Mouse (Mus musculus) MEL (cell line): Measurements from ENCODE around the gene Prepl. TPM values are rescaled to one million over a fixed set of nuclear protein-coding genes. Genes with fewer than 3 reads are reported as not detected.

ENCODE experiments used
- DNase-seq: peaks from one replicate; pipeline ENCODE4 v3.0.0; 2011; ENCODE audit warnings: low read depth, low spot score
- H3K27ac ChIP-seq: 2 replicates; pipeline ENCODE4 v1.5.1; 2012; ENCODE audit warnings: low read depth, mild to moderate bottlenecking, control low read depth, low read length, moderate library complexity; ENCODE audit not compliant: control insufficient read depth
- H3K27me3 ChIP-seq, 2 experiments: fragments of 150-350 bp in 1 of 2; sonication (generic) in 1 of 2; 2 replicates each; pipeline ENCODE4 v1.6.1; 2012; ENCODE audit warnings: low read length in 2 of 2, mild to moderate bottlenecking in 2 of 2, improper control_type of control experiment in 1 of 2, moderate library complexity in 1 of 2; ENCODE audit not compliant: insufficient read depth in 2 of 2, control insufficient read depth in 1 of 2
- H3K36me3 ChIP-seq, 2 experiments: 2 replicates each; pipeline ENCODE4 v1.6.1; 2012 to 2014; ENCODE audit warnings: low read length in 2 of 2, improper control_type of control experiment in 1 of 2, inconsistent platforms in 1 of 2, mild to moderate bottlenecking in 1 of 2; ENCODE audit not compliant: insufficient read depth in 2 of 2, control insufficient read depth in 1 of 2
- H3K4me1 ChIP-seq, 2 experiments: fragments of 150-350 bp in 1 of 2; sonication (generic) in 1 of 2; 2 replicates each; pipeline ENCODE4 v1.6.1; 2012; ENCODE audit warnings: low read length in 2 of 2, improper control_type of control experiment in 1 of 2, mild to moderate bottlenecking in 1 of 2; ENCODE audit not compliant: insufficient read depth in 2 of 2, control insufficient read depth in 1 of 2
- H3K4me3 ChIP-seq, 2 experiments: fragments of 150-350 bp in 1 of 2; sonication (generic) in 1 of 2; 2 replicates each; pipeline ENCODE4 v1.5.1; 2012; ENCODE audit warnings: low read depth in 2 of 2, low read length in 2 of 2, mild to moderate bottlenecking in 2 of 2, moderate library complexity in 2 of 2, control low read depth in 1 of 2, improper control_type of control experiment in 1 of 2; ENCODE audit not compliant: control insufficient read depth in 1 of 2, insufficient read depth in 1 of 2
- H3K79me2 ChIP-seq: 2 replicates; pipeline ENCODE4 v1.6.1; 2012; ENCODE audit warnings: mild to moderate bottlenecking, low read length, moderate library complexity; ENCODE audit not compliant: control insufficient read depth, poor library complexity, insufficient read depth
- H3K9ac ChIP-seq: 2 replicates; pipeline ENCODE4 v1.6.1; 2012; ENCODE audit warnings: low read depth, mild to moderate bottlenecking, control low read depth, low read length, moderate library complexity; ENCODE audit not compliant: control insufficient read depth, poor library complexity, severe bottlenecking
- H3K9me3 ChIP-seq: fragments of 150-350 bp; sonication (generic); replicated peaks from 2 replicates; pipeline ENCODE4 v1.6.1; 2012; ENCODE audit warnings: mild to moderate bottlenecking, low read length, improper control_type of control experiment, moderate library complexity; ENCODE audit not compliant: insufficient read depth
- CHD1 ChIP-seq: IDR thresholded peaks from 2 replicates; pipeline ENCODE4 v1.6.1; 2012; ENCODE audit warnings: low read depth, mild to moderate bottlenecking, inconsistent platforms, low read length, improper control_type of control experiment
- CHD2 ChIP-seq: IDR thresholded peaks from 2 replicates; pipeline ENCODE4 v1.6.1; 2011; ENCODE audit warnings: low read length, improper control_type of control experiment
- CTCF ChIP-seq, 3 experiments: IDR thresholded peaks in 2 of 3; conservative IDR thresholded peaks in 1 of 3; 2 replicates each; pipeline ENCODE4 v1.5.1; 2011 to 2012; ENCODE audit warnings: low read length in 3 of 3, low read depth in 2 of 3, mild to moderate bottlenecking in 2 of 3, improper control_type of control experiment in 1 of 3, inconsistent platforms in 1 of 3, mixed read lengths in 1 of 3, moderate library complexity in 1 of 3; ENCODE audit not compliant: control insufficient read depth in 1 of 3, insufficient read depth in 1 of 3, poor library complexity in 1 of 3, severe bottlenecking in 1 of 3
- E2F4 ChIP-seq: IDR thresholded peaks from 2 replicates; pipeline ENCODE4 v1.6.1; 2011; ENCODE audit warnings: low read depth, low read length, improper control_type of control experiment, borderline replicate concordance
- EP300 ChIP-seq, 2 experiments: IDR thresholded peaks; 2 replicates each; pipeline ENCODE4 v1.6.1; 2011; ENCODE audit warnings: improper control_type of control experiment in 2 of 2, low read length in 2 of 2, low read depth in 1 of 2, mild to moderate bottlenecking in 1 of 2
- ETS1 ChIP-seq: IDR thresholded peaks from 2 replicates; pipeline ENCODE4 v1.6.1; 2012; ENCODE audit warnings: low read depth, mild to moderate bottlenecking, inconsistent platforms, low read length, improper control_type of control experiment, moderate library complexity
- MEF2A ChIP-seq: IDR thresholded peaks from 2 replicates; pipeline ENCODE4 v1.6.1; 2014; ENCODE audit warnings: low read depth, mild to moderate bottlenecking, inconsistent platforms, low read length, improper control_type of control experiment; ENCODE audit not compliant: poor library complexity, insufficient replicate concordance, severe bottlenecking; ENCODE audit errors: extremely low read depth
- MYC ChIP-seq: IDR thresholded peaks from 2 replicates; pipeline ENCODE4 v1.6.1; 2011; ENCODE audit warnings: low read depth, mild to moderate bottlenecking, low read length, improper control_type of control experiment, moderate library complexity
- NRF1 ChIP-seq: IDR thresholded peaks from 2 replicates; pipeline ENCODE4 v1.6.1; 2014; ENCODE audit warnings: low read depth, mild to moderate bottlenecking, inconsistent platforms, low read length, improper control_type of control experiment, moderate library complexity; ENCODE audit not compliant: poor library complexity, insufficient read depth, severe bottlenecking
- POLR2A ChIP-seq, 2 experiments: IDR thresholded peaks; 2 replicates each; pipeline ENCODE4 v1.6.1; 2011 to 2012; ENCODE audit warnings: low read length in 2 of 2, mild to moderate bottlenecking in 2 of 2, control low read depth in 1 of 2, improper control_type of control experiment in 1 of 2, low read depth in 1 of 2, moderate library complexity in 1 of 2; ENCODE audit not compliant: control insufficient read depth in 1 of 2, insufficient read depth in 1 of 2, poor library complexity in 1 of 2
- POLR2AphosphoS2 ChIP-seq: IDR thresholded peaks from 2 replicates; pipeline ENCODE4 v1.6.1; 2011; ENCODE audit warnings: low read length, improper control_type of control experiment
- POLR2AphosphoS5 ChIP-seq: IDR thresholded peaks from 2 replicates; pipeline ENCODE4 v1.6.1; 2012; ENCODE audit warnings: low read depth, borderline replicate concordance, mild to moderate bottlenecking, inconsistent platforms, low read length, moderate library complexity, mixed read lengths
- RAD21 ChIP-seq: IDR thresholded peaks from 2 replicates; pipeline ENCODE4 v1.6.1; 2011; ENCODE audit warnings: mild to moderate bottlenecking, low read depth, low read length, improper control_type of control experiment
- SIN3A ChIP-seq: IDR thresholded peaks from 2 replicates; pipeline ENCODE4 v1.6.1; 2012; ENCODE audit warnings: low read length, improper control_type of control experiment, inconsistent platforms
- TAL1 ChIP-seq: IDR thresholded peaks from 2 replicates; pipeline ENCODE4 v1.6.1; 2012; ENCODE audit warnings: mild to moderate bottlenecking, inconsistent platforms, low read length, moderate library complexity, mixed read lengths
- TCF12 ChIP-seq: IDR thresholded peaks from 2 replicates; pipeline ENCODE4 v1.6.1; 2014; ENCODE audit warnings: low read depth, mild to moderate bottlenecking, inconsistent platforms, low read length, improper control_type of control experiment, moderate library complexity
- USF1 ChIP-seq: IDR thresholded peaks from 2 replicates; pipeline ENCODE4 v1.6.1; 2014; ENCODE audit warnings: low read depth, mild to moderate bottlenecking, inconsistent platforms, low read length, improper control_type of control experiment, moderate library complexity
- USF2 ChIP-seq, 2 experiments: IDR thresholded peaks; 2 replicates each; pipeline ENCODE4 v1.6.1; 2011 to 2012; ENCODE audit warnings: improper control_type of control experiment in 2 of 2, low read length in 2 of 2, borderline replicate concordance in 1 of 2, inconsistent platforms in 1 of 2, low read depth in 1 of 2, mild to moderate bottlenecking in 1 of 2; ENCODE audit not compliant: insufficient read depth in 1 of 2
- polyA plus RNA-seq, 2 experiments: library from polyadenylated mRNA; stranded (reverse) in 1 of 2; unstranded in 1 of 2; fragments of >175 nt in 1 of 2; fragments of >200 nt in 1 of 2; gene quantifications; 2 replicates each; pipeline versions ENCODE4 v1.2.1 to v1.2.4; 2012; ENCODE audit warnings: low replicate concordance in 2 of 2, low read depth in 1 of 2; ENCODE audit not compliant: insufficient read length in 2 of 2, insufficient read depth in 1 of 2, missing spikeins in 1 of 2
- total RNA-seq: library from RNA; depleted of rRNA; stranded (reverse); fragments of 300-350 nt; gene quantifications from 2 replicates; pipeline ENCODE4 v1.2.3, GENCODE M21; 2012

Gene Prepl
- total and polyA plus RNA-seq, 3 experiments = 12.2 to 23.2 TPM; not detected in 1

GRCm38 (mm10) chr17:85070658-85071057 is 19.4 kb downstream of the Prepl start:
- no peak for TF ChIP-seq POLR2A (IDR thresholded peaks at IDR 0.05; ENCODE audit: control insufficient read depth in 1 of 2, insufficient read depth in 1 of 2, low read depth in 1 of 2, low read length in 2 of 2, poor library complexity in 1 of 2)
- no peak for TF ChIP-seq CHD1
- TF ChIP-seq POLR2AphosphoS5 = no peak
- no peak for TF ChIP-seq MYC
- TF ChIP-seq ETS1 = no peak
- TF ChIP-seq MEF2A = no peak
- no peak for TF ChIP-seq SIN3A
- no peak for TF ChIP-seq TCF12
- TF ChIP-seq EP300 (IDR thresholded peaks at IDR 0.05; ENCODE audit: low read depth in 1 of 2, low read length in 2 of 2) = no peak
- TF ChIP-seq E2F4 = no peak
- TF ChIP-seq CHD2 = no peak
- TF ChIP-seq POLR2AphosphoS2 = no peak
- no peak for TF ChIP-seq USF2 (IDR thresholded peaks at IDR 0.05; ENCODE audit: borderline replicate concordance in 1 of 2, insufficient read depth in 1 of 2, low read depth in 1 of 2, low read length in 2 of 2)
- TF ChIP-seq RAD21 = no peak
- TF ChIP-seq CTCF (IDR thresholded peaks at IDR 0.05 in 2 of 3, conservative IDR thresholded peaks at IDR 0.05 in 1 of 3; ENCODE audit: control insufficient read depth in 1 of 3, insufficient read depth in 1 of 3, low read depth in 2 of 3, low read length in 3 of 3, poor library complexity in 1 of 3, severe bottlenecking in 1 of 3) = no peak
- TF ChIP-seq TAL1 = no peak
- no peak overlapping the region for H3K27ac ChIP-seq
- no peaks in the 10 kb centered on the region for H3K9me3 ChIP-seq
- no peak overlapping the region for H3K4me3 ChIP-seq
- H3K27me3 ChIP-seq = no peaks in the 10 kb centered on the region
- no peak overlapping the region for H3K9ac ChIP-seq
- no peaks in the 10 kb centered on the region for H3K4me1 ChIP-seq
- H3K79me2 ChIP-seq = no peaks in the 10 kb centered on the region
- no peak for DNase-seq
- no peaks in the 10 kb centered on the region; a peak in 2 of 4 replicates for H3K36me3 ChIP-seq

- H3K4me1 ChIP-seq = no peaks in the 10 kb centered on the region
- H3K27me3 ChIP-seq = no peaks in the 10 kb centered on the region
- no peak overlapping the region for H3K4me3 ChIP-seq
- H3K79me2 ChIP-seq = no peaks in the 10 kb centered on the region
- no peak overlapping the region for H3K9ac ChIP-seq
- DNase-seq = no peak
- TF ChIP-seq POLR2AphosphoS2 (no peak), POLR2A (IDR thresholded peaks at IDR 0.05; ENCODE audit: control insufficient read depth in 1 of 2, insufficient read depth in 1 of 2, low read depth in 1 of 2, low read length in 2 of 2, poor library complexity in 1 of 2) (no peak), POLR2AphosphoS5 (no peak), USF1 (no peak), CTCF (IDR thresholded peaks at IDR 0.05 in 2 of 3, conservative IDR thresholded peaks at IDR 0.05 in 1 of 3; ENCODE audit: control insufficient read depth in 1 of 3, insufficient read depth in 1 of 3, low read depth in 2 of 3, low read length in 3 of 3, poor library complexity in 1 of 3, severe bottlenecking in 1 of 3) (no peak), NRF1 (no peak)
- H3K27ac ChIP-seq = no peak overlapping the region
- H3K36me3 ChIP-seq = no peaks in the 10 kb centered on the region; a peak in 2 of 4 replicates
- H3K9me3 ChIP-seq = no peaks in the 10 kb centered on the region
Observed at GRCm38 (mm10) chr17:85067331-85067730, 22.7 kb downstream of the Prepl start.
